Comparison of ENCODE assay signal across 8 mouse cellular contexts in genomic region chr11:98385638-98386585, GRCm38 (mm10). TPM values are rescaled to one million over a fixed set of nuclear protein-coding genes. Genes with fewer than 3 reads are reported as not detected.
A peak's percentile ranks its signal among the peaks of the same experiment; 100 is the strongest.
DNase-seq lines count a peak whose midpoint lies in the region; ATAC-seq lines count a peak whose summit lies in the region.

Gene Pnmt, plus strand, starts transcription at chr11:98386450.

- no peak within 1 kb of the TSS for H3K4me3 ChIP-seq in neural tube, embryonic 12.5 days
- H3K4me3 ChIP-seq in heart, embryonic 16.5 days (ENCODE audit: low read length) = no peak within 1 kb of the TSS; the same call in 1 of the 2 replicates
- 0 out of 2 replicates have a peak within 1 kb of the TSS, but pooled peaks have one; percentile 8 for H3K4me3 ChIP-seq in neural tube, embryonic 13.5 days

- peak within 1 kb of the TSS; percentile 23 for H3K4me2 ChIP-seq in neural tube, embryonic 12.5 days (replicated peaks)
- H3K4me2 ChIP-seq in heart, embryonic 16.5 days (ENCODE audit: low read depth, low read length) = peak within 1 kb of the TSS; percentile 76
- H3K4me2 ChIP-seq in neural tube, embryonic 13.5 days = peak within 1 kb of the TSS; percentile 24; the same call in 1 of the 2 replicates

- no peak within 1 kb of the TSS for H3K27ac ChIP-seq in neural tube, embryonic 12.5 days
- no peak within 1 kb of the TSS for H3K27ac ChIP-seq in heart, embryonic 16.5 days (ENCODE audit: low read length)
- no peak within 1 kb of the TSS for H3K27ac ChIP-seq in neural tube, embryonic 13.5 days (replicated peaks)

- no peak for ATAC-seq in neural tube, embryonic 12.5 days (ENCODE audit: low FRiP score, low read depth)
- no peak for ATAC-seq in heart, embryonic 16.5 days (replicated peaks; ENCODE audit: extremely low read depth, insufficient read depth, low FRiP score)
- ATAC-seq in neural tube, embryonic 13.5 days (ENCODE audit: low read depth) = no peak

- 0 out of 2 replicates have a peak, but pooled peaks cover 6% of the 10 kb centered on the region for H3K4me1 ChIP-seq in neural tube, embryonic 12.5 days
- H3K4me1 ChIP-seq in heart, embryonic 16.5 days (ENCODE audit: control insufficient read depth, insufficient read depth, low read length) = peaks cover 40% of the 10 kb centered on the region
- H3K4me1 ChIP-seq in neural tube, embryonic 13.5 days (replicated peaks) = no peaks in the 10 kb centered on the region; the same call in 1 of the 2 replicates

- 0 out of 2 replicates have a peak, but pooled peaks cover 3% of the 10 kb centered on the region for H3K36me3 ChIP-seq in neural tube, embryonic 12.5 days
- H3K36me3 ChIP-seq in heart, embryonic 16.5 days (ENCODE audit: control insufficient read depth, insufficient read depth) = no peaks in the 10 kb centered on the region
- H3K36me3 ChIP-seq in neural tube, embryonic 13.5 days = peaks cover 2% of the 10 kb centered on the region

- peak within 1 kb of the TSS; percentile 6; the same call in 1 of the 2 replicates for H3K9ac ChIP-seq in neural tube, embryonic 12.5 days
- H3K9ac ChIP-seq in heart, embryonic 16.5 days (ENCODE audit: low read length) = peak within 1 kb of the TSS; percentile 86
- 0 out of 2 replicates have a peak within 1 kb of the TSS, but pooled peaks have one; percentile 44 for H3K9ac ChIP-seq in neural tube, embryonic 13.5 days

- DNase-seq in gastrocnemius, adult 18-20 months (ENCODE audit: low spot score) = peak; percentile 78
- no peak for DNase-seq in gastrocnemius, postnatal 14 days
- no peak for DNase-seq in neural tube, embryonic 10.5 days (ENCODE audit: extremely low spot score, low spot score)
- no peak for DNase-seq in left cerebral cortex, adult 18-20 months (ENCODE audit: low spot score in 2 of 2)
- no peak for DNase-seq in left cerebral cortex, adult 11 months (ENCODE audit: low spot score)

- peaks cover 69% of the 10 kb centered on the region for H3K27me3 ChIP-seq in neural tube, embryonic 12.5 days (replicated peaks)
- peaks cover 9% of the 10 kb centered on the region; the same call in 1 of the 2 replicates for H3K27me3 ChIP-seq in heart, embryonic 16.5 days (ENCODE audit: control insufficient read depth, insufficient read depth, low read length)
- peaks cover 70% of the 10 kb centered on the region for H3K27me3 ChIP-seq in neural tube, embryonic 13.5 days

- H3K9me3 ChIP-seq in neural tube, embryonic 12.5 days = no peaks in the 10 kb centered on the region
- H3K9me3 ChIP-seq in heart, embryonic 16.5 days (replicated peaks; ENCODE audit: control insufficient read depth, low read length) = no peaks in the 10 kb centered on the region
- H3K9me3 ChIP-seq in neural tube, embryonic 13.5 days = no peaks in the 10 kb centered on the region

- WGBS in neural tube, embryonic 12.5 days = 48% methylated on average over 25 of the region's 25 CpGs
- 45% methylated on average over 25 of the region's 25 CpGs for WGBS in heart, embryonic 16.5 days
- 56% methylated on average over 25 of the region's 25 CpGs for WGBS in neural tube, embryonic 13.5 days

- intact Hi-C loops in gastrocnemius, postnatal 14 days (cut with DNase I; ENCODE audit: low total_unique reads) = loop anchor here (5.0 kb wide), 1 partner anchor 39 kb away; the partner anchor contains the start of gene Ppp1r1b

RNA-seq across cellular contexts. Expression of gene Pnmt, which starts in this region (rescaled TPM):
- total RNA-seq in gastrocnemius, adult 18-20 months (2021) = 1 to 10 TPM; 1.2 to 8.2 TPM
- under 1 TPM; 0.39 to 0.53 TPM for total RNA-seq in gastrocnemius, postnatal 14 days (2021)
- 0.49 and 1.2 TPM in 2 replicates for polyA plus RNA-seq in neural tube, embryonic 12.5 days (2016; fragmentation: Nextera tagmentation; extraction: Ambion mirVana)
- 0.37 and 0.39 TPM in 2 replicates for polyA plus RNA-seq in heart, embryonic 16.5 days (2015; fragmentation: Nextera tagmentation; extraction: Ambion mirVana)
- polyA plus RNA-seq in neural tube, embryonic 13.5 days (2015; fragmentation: Nextera tagmentation; extraction: Ambion mirVana) = 0.73 and 0.79 TPM in 2 replicates
- under 1 TPM; 0.30 to 0.74 TPM for total RNA-seq in left cerebral cortex, adult 18-20 months (2021)

Comparison
In these comparisons a context has a peak if more than half of its experiments do, and no peak if none do; other contexts are left out.
1. H3K4me2 ChIP-seq: peak in every context shown above with its lines; median percentile 76 in heart, embryonic 16.5 days; 24 in neural tube, embryonic 13.5 days; 23 in neural tube, embryonic 12.5 days.
2. H3K9ac ChIP-seq: peak in every context shown above with its lines; median percentile 86 in heart, embryonic 16.5 days; 44 in neural tube, embryonic 13.5 days; 6 in neural tube, embryonic 12.5 days.